Mouse (Mus musculus) heart, postnatal 10 days (tissue): ENCODE measurements around the gene B3glct. TPM values are rescaled to one million over a fixed set of nuclear protein-coding genes. Genes with fewer than 3 reads are reported as not detected.

Experiments used
- DNase-seq, 2 experiments: peaks; one replicate each; pipeline ENCODE4 v3.0.0; 2021
- intact Hi-C: fragments of 180-260 bp; cut with DNase I; formaldehyde crosslinking; loops from one replicate; pipeline ENCODE4 v1.15.1; 2025
- total RNA-seq, 2 experiments: library from RNA; stranded (reverse); gene quantifications; 2 replicates each; pipeline ENCODE4 v1.2.3; 2021

B3glct gene
- total RNA-seq, 2 experiments from 2014 or later = 9.7 to 10.0 TPM

- no peak for DNase-seq
- intact Hi-C loops = no loop called here
Observed at GRCm38 (mm10) chr5:149740145-149740544, 62.1 kb downstream of the B3glct start.

GRCm38 (mm10) chr5:149740703-149741102 lies 62.7 kb downstream of the B3glct start:
- intact Hi-C loops = no loop called here
- no peak for DNase-seq

- intact Hi-C loops = no loop called here
- no peak for DNase-seq
Observed at GRCm38 (mm10) chr5:149742286-149742685, 64.3 kb downstream of the B3glct start.

GRCm38 (mm10) chr5:149745079-149745478 lies 67.0 kb downstream of the B3glct start:
- no peak for DNase-seq
- intact Hi-C loops = no loop called here

- intact Hi-C loops = no loop called here
- DNase-seq = no peak
Observed at GRCm38 (mm10) chr5:149748640-149749580, 70.9 kb downstream of the B3glct start.

- no peak for DNase-seq
- intact Hi-C loops = no loop called here
Observed at GRCm38 (mm10) chr5:149751861-149752260, 73.8 kb downstream of the B3glct start.

GRCm38 (mm10) chr5:149753073-149753472 lies 75.0 kb downstream of the B3glct start:
- DNase-seq = no peak
- intact Hi-C loops = no loop called here

GRCm38 (mm10) chr5:149767116-149767515 lies 89.1 kb downstream of the B3glct start:
- no peak for DNase-seq
- intact Hi-C loops = no loop called here

- intact Hi-C loops = no loop called here
- DNase-seq = no peak
Observed at GRCm38 (mm10) chr5:149767651-149768301, 89.7 kb downstream of the B3glct start.

- intact Hi-C loops = no loop called here
Observed at GRCm38 (mm10) chr5:149769666-149770065, 91.6 kb downstream of the B3glct start.

GRCm38 (mm10) chr5:149776038-149776437 lies 98.0 kb downstream of the B3glct start:
- intact Hi-C loops = no loop called here
- no peak for DNase-seq

More at GRCm38 (mm10) chr5:149769666-149770065, 91.6 kb downstream of the B3glct start:
- no peak for DNase-seq

- no peak for DNase-seq
- intact Hi-C loops = no loop called here
Observed at GRCm38 (mm10) chr5:149779740-149780139, 101.7 kb downstream of the B3glct start.

GRCm38 (mm10) chr5:149780411-149780810 lies 102.4 kb downstream of the B3glct start:
- intact Hi-C loops = no loop called here
- DNase-seq = no peak

GRCm38 (mm10) chr5:149790087-149790486 lies 112.1 kb downstream of the B3glct start:
- peak; percentile 3 to 10 for DNase-seq
- intact Hi-C loops = no loop called here

GRCm38 (mm10) chr5:149810071-149810470 lies 132.0 kb downstream of the B3glct start:
- intact Hi-C loops = no loop called here

GRCm38 (mm10) chr5:149811835-149812234 lies 133.8 kb downstream of the B3glct start:
- intact Hi-C loops = no loop called here

More at GRCm38 (mm10) chr5:149810071-149810470, 132.0 kb downstream of the B3glct start:
- DNase-seq = no peak

More at GRCm38 (mm10) chr5:149811835-149812234, 133.8 kb downstream of the B3glct start:
- DNase-seq = no peak

Other genes with a start within 250 kb of the B3glct start
- gene Tex26, start 238.6 kb upstream of the B3glct start, total RNA-seq = not detected
- gene Wdr95, start 149.6 kb upstream of the B3glct start, total RNA-seq = not detected
- 10 to 100 TPM; 14.2 to 20.8 TPM for gene Hsph1, start 41.9 kb upstream of the B3glct start, total RNA-seq